Mouse (Mus musculus) lung, embryonic 16.5 days (tissue): ENCODE measurements around the gene Lrrc25. TPM values are rescaled to one million over a fixed set of nuclear protein-coding genes. Genes with fewer than 3 reads are reported as not detected.

Experiments
- ATAC-seq: fragments of 200-750 bp; cut with Nextera tagmentation; 2 replicates; pipeline ENCODE4 v1.8.0; 2017; ENCODE audit warnings: low read depth, mild to moderate bottlenecking, moderate library complexity
- H3K27ac ChIP-seq: fragments of 300-500 bp; sonication (generic); 2 replicates; pipeline ENCODE4 v1.5.1; 2014; ENCODE audit warnings: mild to moderate bottlenecking, control low read depth, low read length
- H3K27me3 ChIP-seq: fragments of 300-500 bp; sonication (generic); 2 replicates; pipeline ENCODE4 v1.6.1; 2014; ENCODE audit warnings: low read depth, low read length, mixed read lengths; ENCODE audit not compliant: control insufficient read depth, insufficient read depth
- H3K36me3 ChIP-seq: fragments of 300-500 bp; sonication (generic); 2 replicates; pipeline ENCODE4 v1.6.1; 2014; ENCODE audit warnings: low read length; ENCODE audit not compliant: control insufficient read depth, insufficient read depth
- H3K4me1 ChIP-seq: fragments of 300-500 bp; sonication (generic); replicated peaks from 2 replicates; pipeline ENCODE4 v1.6.1; 2014; ENCODE audit warnings: low read length, mixed read lengths; ENCODE audit not compliant: control insufficient read depth, insufficient read depth
- H3K4me2 ChIP-seq: fragments of 300-500 bp; sonication (generic); 2 replicates; pipeline ENCODE4 v1.6.1; 2014; ENCODE audit warnings: low read depth, low read length, control low read depth
- H3K4me3 ChIP-seq: fragments of 300-500 bp; sonication (generic); 2 replicates; pipeline ENCODE4 v1.5.1; 2014; ENCODE audit warnings: mild to moderate bottlenecking, low read length, control low read depth
- H3K9ac ChIP-seq: fragments of 300-500 bp; sonication (generic); 2 replicates; pipeline ENCODE4 v1.6.1; 2014; ENCODE audit warnings: low read length, control low read depth
- H3K9me3 ChIP-seq: fragments of 300-500 bp; sonication (generic); 2 replicates; pipeline ENCODE4 v1.6.1; 2016; ENCODE audit warnings: low read length; ENCODE audit not compliant: control insufficient read depth
- WGBS: fragments of 180-500 bp; shearing (Covaris S2); extraction: QIAGEN DNeasy Blood & Tissue Kit; methylation state at CpG from one replicate; pipeline ENCODE4 v1.1.7; 2014; 5-methylcytosine and 5-hydroxymethylcytosine counted together
- polyA plus RNA-seq: library from polyadenylated mRNA; unstranded; fragments of >200 nt; fragmentation: Nextera tagmentation; extraction: Ambion mirVana; gene quantifications from 2 replicates; pipeline ENCODE4 v1.2.1, GENCODE M21; 2015

The Lrrc25 gene
- polyA plus RNA-seq, 1 experiment from 2014 or later: 2.0 TPM

DNA sequence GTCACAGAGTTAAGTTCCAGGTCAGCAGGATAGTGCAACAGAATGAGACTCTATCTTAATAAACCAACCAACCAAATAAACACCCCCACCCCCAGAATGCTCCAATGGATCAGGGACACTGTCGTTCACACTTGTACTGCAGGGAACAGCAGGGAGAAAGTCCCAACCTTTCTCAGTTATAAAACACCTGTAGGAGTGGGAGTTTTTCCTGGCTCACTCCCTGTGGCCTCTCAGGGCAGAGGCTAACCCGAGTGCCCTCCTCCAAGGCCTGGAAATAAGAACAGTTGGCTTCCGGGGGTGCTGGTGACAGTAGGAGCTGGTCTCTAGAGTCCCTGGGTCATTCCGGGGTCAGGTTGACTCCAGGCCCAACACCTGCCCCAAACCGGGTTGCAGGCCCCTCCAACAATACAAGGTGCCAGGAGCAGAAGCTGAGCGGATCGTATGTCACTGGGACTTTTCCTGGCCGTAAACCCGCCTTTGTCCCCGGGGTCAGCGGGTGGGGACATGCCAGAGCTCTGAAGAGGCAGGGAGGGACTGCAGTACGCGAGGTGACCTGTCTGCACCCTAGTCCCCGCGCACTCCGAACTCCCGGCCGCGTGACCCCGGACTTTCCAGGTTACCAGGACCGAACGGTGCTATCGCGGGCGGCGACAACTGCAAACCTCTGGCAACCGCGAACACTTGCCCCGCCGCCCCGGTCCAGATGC is 43.1 kb downstream of the Lrrc25 start:
- Histone ChIP-seq H3K9ac (peak overlapping the region; percentile 92), H3K4me1 (peaks cover 13% of the 10 kb centered on the region), H3K9me3 (no peaks in the 10 kb centered on the region), H3K27me3 (no peaks in the 10 kb centered on the region), H3K4me2 (peak overlapping the region; percentile 89), H3K36me3 (peaks cover 19% of the 10 kb centered on the region), H3K27ac (peak overlapping the region; percentile 86), H3K4me3 (peak overlapping the region; percentile 82)
- WGBS: under 1% methylated on average over 31 of the region's 31 CpGs
- peak; percentile 32 for ATAC-seq

DNA sequence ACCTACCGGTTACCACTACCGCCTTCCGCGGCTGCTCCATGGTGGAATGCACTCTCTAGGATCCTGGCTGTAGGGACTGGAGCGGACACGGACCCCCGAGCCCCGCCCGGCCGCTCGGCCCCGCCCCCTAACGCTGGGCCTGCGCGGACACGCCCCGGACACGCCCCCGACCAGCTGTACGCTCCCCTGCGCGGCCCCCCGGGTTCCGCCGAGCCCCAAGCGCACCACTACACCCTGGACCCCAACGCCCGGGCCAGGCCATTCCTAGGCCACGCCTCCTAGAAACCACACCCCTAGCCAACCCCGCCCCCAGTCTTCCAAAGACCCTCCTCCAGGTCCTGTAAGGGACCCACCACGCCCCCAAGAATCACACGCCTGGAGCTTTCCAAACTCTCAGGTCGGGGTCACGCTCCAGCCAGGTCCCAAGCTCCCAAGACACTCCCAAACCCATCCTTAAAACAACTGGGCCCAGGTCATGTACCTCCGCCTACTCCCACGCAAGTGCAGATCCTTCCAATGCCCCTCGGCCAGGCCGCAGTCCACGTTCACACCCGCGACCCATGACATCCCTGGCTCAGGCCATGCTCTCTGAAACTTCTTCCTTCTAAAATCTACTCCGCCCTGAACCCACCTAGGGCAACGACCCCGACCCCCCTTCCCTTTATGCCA is 43.8 kb downstream of the Lrrc25 start:
- Histone ChIP-seq H3K36me3 (peaks cover 15% of the 10 kb centered on the region), H3K4me1 (peaks cover 13% of the 10 kb centered on the region), H3K9me3 (no peaks in the 10 kb centered on the region), H3K27ac (peak overlapping the region; percentile 86), H3K27me3 (no peaks in the 10 kb centered on the region), H3K9ac (peak overlapping the region; percentile 92), H3K4me3 (peak overlapping the region; percentile 82), H3K4me2 (peak overlapping the region; percentile 89)
- ATAC-seq: peak; percentile 97
- WGBS: under 1% methylated on average over 44 of the region's 44 CpGs

DNA sequence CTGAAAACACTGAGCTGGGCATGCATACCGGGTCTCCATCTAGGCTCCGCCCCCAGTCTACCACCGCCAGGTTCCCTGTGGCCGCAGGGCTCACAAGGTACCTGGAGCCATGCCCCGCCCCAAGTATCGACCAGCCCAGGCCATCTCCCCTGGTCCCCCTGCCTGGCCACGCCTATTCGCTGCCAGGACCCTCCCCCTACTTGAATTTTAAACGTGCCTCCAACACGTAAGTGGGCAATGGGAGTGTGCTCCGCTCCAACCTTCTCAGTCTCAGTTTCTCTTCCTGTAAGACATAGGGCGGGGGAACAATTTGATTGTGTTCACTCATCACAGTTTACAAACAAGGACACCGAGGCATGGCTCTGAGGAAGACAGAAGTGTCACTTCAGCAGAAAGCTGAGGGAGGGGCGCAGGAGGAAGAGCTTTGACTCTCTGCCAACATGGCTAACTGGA is 44.3 kb downstream of the Lrrc25 start, which contains the start of gene Pgpep1:
TSS of gene Pgpep1 (minus strand) at position 116 of the 453 bp plus-strand sequence.
- peak within 1 kb of the TSS; percentile 82 for H3K4me3 ChIP-seq
- peak within 1 kb of the TSS; percentile 89 for H3K4me2 ChIP-seq
- peaks cover 12% of the 10 kb centered on the region for H3K36me3 ChIP-seq
- H3K4me1 ChIP-seq: peaks cover 13% of the 10 kb centered on the region
- ATAC-seq: peak; percentile 75
- H3K9ac ChIP-seq: peak within 1 kb of the TSS; percentile 92
- H3K9me3 ChIP-seq: no peaks in the 10 kb centered on the region
- WGBS: 4% methylated on average over 14 of the region's 14 CpGs
- peak within 1 kb of the TSS; percentile 86 for H3K27ac ChIP-seq
- H3K27me3 ChIP-seq: no peaks in the 10 kb centered on the region

DNA sequence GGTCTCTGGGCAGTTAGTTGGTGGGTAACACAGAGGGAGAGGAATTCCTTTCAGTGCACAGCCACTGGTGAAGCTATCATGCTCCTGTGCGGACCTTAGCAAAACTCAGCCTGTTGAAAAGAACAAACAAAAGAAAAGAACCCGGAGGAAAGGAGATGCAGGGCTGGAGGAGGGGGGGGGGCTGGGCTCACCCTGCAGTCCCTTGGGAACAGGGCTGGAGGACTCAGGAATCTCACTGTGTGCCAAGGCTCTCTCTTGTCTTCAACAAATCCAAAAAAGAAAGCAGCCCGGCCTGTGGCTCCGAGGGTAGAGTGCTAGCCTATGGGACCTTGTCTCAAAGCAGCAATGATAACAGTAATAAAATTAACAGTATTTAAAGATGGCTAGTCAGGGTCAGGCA is 47.7 kb downstream of the Lrrc25 start:
- ATAC-seq: no peak
- no peak overlapping the region for H3K27ac ChIP-seq
- 45% methylated on average over 4 of the region's 4 CpGs for WGBS
- no peaks in the 10 kb centered on the region for H3K36me3 ChIP-seq
- peaks cover 3% of the 10 kb centered on the region for H3K4me1 ChIP-seq
- H3K27me3 ChIP-seq: no peaks in the 10 kb centered on the region
- H3K4me3 ChIP-seq: no peak overlapping the region
- H3K9me3 ChIP-seq: no peaks in the 10 kb centered on the region
- H3K4me2 ChIP-seq: no peak overlapping the region
- no peak overlapping the region for H3K9ac ChIP-seq

DNA sequence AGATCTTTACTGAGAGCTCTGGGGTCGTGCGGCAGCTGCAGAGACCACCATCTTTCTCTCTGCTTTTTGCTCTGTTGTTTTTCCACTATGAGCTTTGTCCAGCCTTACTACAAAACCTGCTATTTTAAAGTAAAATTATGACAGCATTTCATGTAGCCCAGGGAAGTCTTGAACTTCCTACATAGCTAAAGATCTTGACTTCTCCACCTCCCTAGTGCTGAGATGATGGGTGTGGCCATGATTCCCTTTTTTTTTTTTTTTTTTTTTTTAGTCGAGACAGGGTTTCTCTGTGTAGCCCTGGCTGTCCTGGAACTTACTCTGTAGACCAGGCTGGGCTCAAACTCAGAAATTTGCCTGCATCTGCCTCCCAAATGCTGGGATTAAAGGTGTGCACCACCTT is 48.7 kb downstream of the Lrrc25 start:
- H3K27me3 ChIP-seq: no peaks in the 10 kb centered on the region
- no peak for ATAC-seq
- no peaks in the 10 kb centered on the region for H3K36me3 ChIP-seq
- H3K9ac ChIP-seq: no peak overlapping the region
- no peak overlapping the region for H3K27ac ChIP-seq
- no peaks in the 10 kb centered on the region for H3K9me3 ChIP-seq
- H3K4me3 ChIP-seq: no peak overlapping the region
- H3K4me1 ChIP-seq: no peaks in the 10 kb centered on the region; the same call in 1 of the 2 replicates
- WGBS: 77% methylated on average over 3 of the region's 3 CpGs
- H3K4me2 ChIP-seq: no peak overlapping the region

DNA sequence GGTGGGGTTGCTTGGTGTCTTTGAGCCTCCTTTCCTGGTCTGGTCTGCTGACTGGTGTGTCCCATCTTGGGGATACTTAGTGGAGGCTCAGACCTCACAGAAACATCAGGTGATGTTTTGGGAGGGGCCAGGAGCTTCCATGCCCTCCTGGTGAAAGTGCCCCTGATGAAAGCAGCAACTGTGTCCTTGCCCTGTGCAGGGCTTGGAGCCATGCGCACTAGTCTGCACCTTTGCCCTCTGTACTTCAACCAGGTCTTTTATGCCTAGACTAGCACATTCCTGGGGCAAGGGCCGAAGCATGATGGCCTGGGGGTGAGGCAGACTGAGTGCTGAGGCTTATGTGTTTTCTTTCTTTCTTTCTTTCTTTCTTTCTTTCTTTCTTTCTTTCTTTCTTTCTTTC is 49.6 kb downstream of the Lrrc25 start:
- Histone ChIP-seq H3K4me1 (no peaks in the 10 kb centered on the region; the same call in 1 of the 2 replicates), H3K9me3 (no peaks in the 10 kb centered on the region), H3K27me3 (no peaks in the 10 kb centered on the region), H3K4me3 (no peak overlapping the region), H3K36me3 (no peaks in the 10 kb centered on the region), H3K9ac (no peak overlapping the region), H3K4me2 (no peak overlapping the region), H3K27ac (no peak overlapping the region)
- 60% methylated on average over 2 of the region's 2 CpGs for WGBS
- no peak for ATAC-seq

DNA sequence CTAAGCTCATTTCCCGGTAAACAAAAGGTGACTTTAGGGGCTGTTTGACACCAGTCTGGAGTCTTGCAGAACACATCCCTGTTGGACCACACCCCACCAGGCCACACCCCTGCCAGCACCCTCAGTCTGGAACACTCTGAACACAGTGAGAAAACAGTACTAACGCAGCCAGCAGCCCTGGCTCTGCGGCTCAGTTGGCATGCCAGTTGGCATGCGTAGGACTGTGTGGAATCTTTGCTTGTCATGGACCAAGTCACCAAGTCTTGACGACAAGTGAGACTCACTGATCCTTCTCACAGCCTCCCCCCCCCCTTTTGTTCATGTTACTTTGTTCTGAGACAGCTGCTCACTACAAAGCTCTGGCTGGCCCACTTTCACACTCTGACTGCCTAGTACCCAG is 51.1 kb downstream of the Lrrc25 start:
- H3K4me3 ChIP-seq: no peak overlapping the region
- H3K36me3 ChIP-seq: no peaks in the 10 kb centered on the region
- ATAC-seq: no peak
- H3K9me3 ChIP-seq: no peaks in the 10 kb centered on the region
- H3K27me3 ChIP-seq: no peaks in the 10 kb centered on the region
- no peak overlapping the region for H3K27ac ChIP-seq
- no peak overlapping the region for H3K9ac ChIP-seq
- no peaks in the 10 kb centered on the region for H3K4me1 ChIP-seq
- H3K4me2 ChIP-seq: no peak overlapping the region
- WGBS: 53% methylated on average over 5 of the region's 5 CpGs

Other genes with a start within 250 kb of the Lrrc25 start
- 0.68 and 0.75 TPM in 2 replicates for gene Comp, start 242.6 kb upstream of the Lrrc25 start, polyA plus RNA-seq
- 13.9 and 15.4 TPM in 2 replicates for gene Crtc1, start 176.6 kb upstream of the Lrrc25 start, polyA plus RNA-seq
- gene Klhl26, start 139.2 kb upstream of the Lrrc25 start, polyA plus RNA-seq: 28.8 and 29.4 TPM in 2 replicates
- gene Tmem59l, start 128.8 kb upstream of the Lrrc25 start, polyA plus RNA-seq: 5.6 and 7.0 TPM in 2 replicates
- gene Crlf1, start 123.0 kb upstream of the Lrrc25 start, polyA plus RNA-seq: 166 and 169 TPM in 2 replicates
- 125 and 133 TPM in 2 replicates for gene Rex1bd, start 109.4 kb upstream of the Lrrc25 start, polyA plus RNA-seq
- gene Uba52, start 105.4 kb upstream of the Lrrc25 start, polyA plus RNA-seq: 917 and 987 TPM in 2 replicates
- gene Fkbp8, start 88.4 kb upstream of the Lrrc25 start, polyA plus RNA-seq: 300 and 319 TPM in 2 replicates
- 54.0 and 55.3 TPM in 2 replicates for gene Kxd1, start 88.2 kb upstream of the Lrrc25 start, polyA plus RNA-seq
- gene Ell, start 76.7 kb upstream of the Lrrc25 start, polyA plus RNA-seq: 19.8 and 21.4 TPM in 2 replicates
- 118 and 121 TPM in 2 replicates for gene Isyna1, start 21.8 kb upstream of the Lrrc25 start, polyA plus RNA-seq
- 106 and 108 TPM in 2 replicates for gene Ssbp4, start 7.3 kb upstream of the Lrrc25 start, polyA plus RNA-seq
- 0.45 and 0.60 TPM in 2 replicates for gene Gdf15, start 16.3 kb downstream of the Lrrc25 start, polyA plus RNA-seq
- gene Pgpep1, start 44.2 kb downstream of the Lrrc25 start, polyA plus RNA-seq: 43.6 and 46.7 TPM in 2 replicates
- gene Lsm4, start 57.1 kb downstream of the Lrrc25 start, polyA plus RNA-seq: 197 and 214 TPM in 2 replicates
- 26.2 and 28.8 TPM in 2 replicates for gene Jund, start 82.8 kb downstream of the Lrrc25 start, polyA plus RNA-seq
- gene Iqcn, start 87.3 kb downstream of the Lrrc25 start, polyA plus RNA-seq: not detected in 2 replicates
- 0.26 TPM in 1 of 2 replicates, not detected in the other for gene Gm3336, start 102.4 kb downstream of the Lrrc25 start, polyA plus RNA-seq
- 0.10 and 0.19 TPM in 2 replicates for gene Pde4c, start 107.6 kb downstream of the Lrrc25 start, polyA plus RNA-seq
- gene Rab3a, start 138.5 kb downstream of the Lrrc25 start, polyA plus RNA-seq: 14.8 and 16.2 TPM in 2 replicates
- gene Mpv17l2, start 144.8 kb downstream of the Lrrc25 start, polyA plus RNA-seq: 37.1 and 39.2 TPM in 2 replicates
- gene Pik3r2, start 160.6 kb downstream of the Lrrc25 start, polyA plus RNA-seq: 56.0 and 56.8 TPM in 2 replicates
- 13.7 and 14.3 TPM in 2 replicates for gene Mast3, start 188.9 kb downstream of the Lrrc25 start, polyA plus RNA-seq
- gene Il12rb1, start 192.3 kb downstream of the Lrrc25 start, polyA plus RNA-seq: 0.24 and 0.69 TPM in 2 replicates
- 4.5 and 5.6 TPM in 2 replicates for gene Arrdc2, start 223.6 kb downstream of the Lrrc25 start, polyA plus RNA-seq
- 0.40 and 0.99 TPM in 2 replicates for gene Kcnn1, start 247.1 kb downstream of the Lrrc25 start, polyA plus RNA-seq